Mouse (Mus musculus) myocyte (in vitro differentiated cells): Measurements from ENCODE around the gene Fam120b.

Experiments
- CEBPB ChIP-seq: IDR thresholded peaks from 2 replicates; pipeline ENCODE4 v1.6.1; 2011; ENCODE audit warnings: mild to moderate bottlenecking, moderate library complexity; ENCODE audit not compliant: poor library complexity, insufficient read depth, severe bottlenecking
- E2F4 ChIP-seq: IDR thresholded peaks from one replicate; pipeline ENCODE4 v1.6.1; 2011; ENCODE audit warnings: mild to moderate bottlenecking, control low read depth, moderate library complexity; ENCODE audit not compliant: insufficient read depth
- MAX ChIP-seq: IDR thresholded peaks from one replicate; pipeline ENCODE4 v1.6.1; 2011; ENCODE audit warnings: low read depth, mild to moderate bottlenecking, control low read depth
- MYOD1 ChIP-seq, 3 experiments: IDR thresholded peaks; one replicate each; pipeline ENCODE4 v1.6.1; 2011; ENCODE audit warnings: control low read depth in 2 of 3, low read depth in 2 of 3, mild to moderate bottlenecking in 2 of 3, moderate library complexity in 1 of 3; ENCODE audit not compliant: insufficient read length in 2 of 3, control insufficient read depth in 1 of 3
- MYOG ChIP-seq, 3 experiments: IDR thresholded peaks; one replicate each; pipeline ENCODE4 v1.6.1; 2011; ENCODE audit warnings: control low read depth in 2 of 3, low read depth in 2 of 3, mild to moderate bottlenecking in 2 of 3; ENCODE audit not compliant: insufficient read length in 2 of 3, control insufficient read depth in 1 of 3, insufficient read depth in 1 of 3
- POLR2A ChIP-seq: IDR thresholded peaks from one replicate; pipeline ENCODE4 v1.6.1; 2011; ENCODE audit warnings: low read depth, mild to moderate bottlenecking, control low read depth, moderate library complexity; ENCODE audit not compliant: insufficient read length
- POLR2AphosphoS2 ChIP-seq: IDR thresholded peaks from one replicate; pipeline ENCODE4 v1.6.1; 2011; ENCODE audit warnings: low read depth, control low read depth; ENCODE audit not compliant: insufficient read length
- REST ChIP-seq: IDR thresholded peaks from one replicate; pipeline ENCODE4 v1.6.1; 2011; ENCODE audit warnings: mild to moderate bottlenecking, control low read depth, moderate library complexity; ENCODE audit not compliant: insufficient read depth, insufficient read length
- SRF ChIP-seq: IDR thresholded peaks from one replicate; pipeline ENCODE4 v1.6.1; 2011; ENCODE audit warnings: low read depth; ENCODE audit not compliant: control insufficient read depth, insufficient read length
- TCF12 ChIP-seq: IDR thresholded peaks from one replicate; pipeline ENCODE4 v1.6.1; 2011; ENCODE audit warnings: mild to moderate bottlenecking, control low read depth; ENCODE audit not compliant: poor library complexity, insufficient read depth, severe bottlenecking
- TCF3 ChIP-seq: IDR thresholded peaks from one replicate; pipeline ENCODE4 v1.6.1; 2011; ENCODE audit warnings: low read depth, control low read depth; ENCODE audit not compliant: insufficient read length
- USF1 ChIP-seq: IDR thresholded peaks from one replicate; pipeline ENCODE4 v1.6.1; 2011; ENCODE audit warnings: low read depth, mild to moderate bottlenecking, control low read depth, moderate library complexity

- TF ChIP-seq USF1 (no peak), POLR2A (no peak), POLR2AphosphoS2 (peak; percentile 32), MAX (no peak), MYOD1 (IDR thresholded peaks at IDR 0.05; ENCODE audit: control insufficient read depth in 1 of 3, insufficient read length in 2 of 3, low read depth in 2 of 3) (no peak), CEBPB (no peak), MYOG (IDR thresholded peaks at IDR 0.05; ENCODE audit: control insufficient read depth in 1 of 3, insufficient read depth in 1 of 3, insufficient read length in 2 of 3, low read depth in 2 of 3) (no peak), TCF12 (no peak), TCF3 (no peak), SRF (no peak), E2F4 (no peak), REST (no peak)
These were observed 71.7 kb downstream of the Fam120b start for GRCm38 (mm10) chr17:15467669-15468068.
